Mouse (Mus musculus) thymus, postnatal 4 days (tissue): ENCODE measurements around the gene Ptprn.
A peak's percentile ranks its signal among the peaks of the same experiment; 100 is the strongest.

Experiments used
- DNase-seq: peaks from one replicate; pipeline ENCODE4 v3.0.0; 2021

The Ptprn gene

GRCm38 (mm10) chr1:75264091-75264880 is at the start of gene Ptprn:
TSS of gene Ptprn (minus strand) at chr1:75264502.
- DNase-seq, result peak; percentile 17

- no peak for DNase-seq
These were observed 47.4 kb upstream of the Ptprn start for GRCm38 (mm10) chr1:75311694-75312093.

- no peak for DNase-seq
These were observed 40.4 kb upstream of the Ptprn start for GRCm38 (mm10) chr1:75304662-75305061.

- no peak for DNase-seq
These were observed 30.0 kb upstream of the Ptprn start for GRCm38 (mm10) chr1:75294294-75294693.

- no peak for DNase-seq
These were observed 29.0 kb upstream of the Ptprn start for GRCm38 (mm10) chr1:75293331-75293701.

GRCm38 (mm10) chr1:75292476-75293330 is 28.4 kb upstream of the Ptprn start:
- no peak for DNase-seq

- DNase-seq, result no peak
These were observed 27.0 kb upstream of the Ptprn start for GRCm38 (mm10) chr1:75291321-75291720.

- DNase-seq, result peak; percentile 25
These were observed 26.3 kb upstream of the Ptprn start for GRCm38 (mm10) chr1:75290582-75290981.

- DNase-seq, result no peak
These were observed 25.7 kb upstream of the Ptprn start for GRCm38 (mm10) chr1:75289888-75290431.

- DNase-seq, result no peak
These were observed 25.1 kb upstream of the Ptprn start for GRCm38 (mm10) chr1:75289376-75289775.

GRCm38 (mm10) chr1:75284911-75285310 is 20.6 kb upstream of the Ptprn start:
- no peak for DNase-seq

GRCm38 (mm10) chr1:75283017-75283416 is 18.7 kb upstream of the Ptprn start:
- no peak for DNase-seq

- no peak for DNase-seq
These were observed 13.9 kb upstream of the Ptprn start, which contains the start of gene Resp18 for GRCm38 (mm10) chr1:75278228-75278627. TSS of gene Resp18 (minus strand) at chr1:75278415.

GRCm38 (mm10) chr1:75277195-75278188 is 13.2 kb upstream of the Ptprn start:
- peak; percentile 78 for DNase-seq

GRCm38 (mm10) chr1:75262969-75263951 is 1.0 kb downstream of the Ptprn start:
- DNase-seq, result peak; percentile 80

GRCm38 (mm10) chr1:75261278-75261677 is 3.0 kb downstream of the Ptprn start:
- no peak for DNase-seq

- DNase-seq, result peak; percentile 72
These were observed 8.7 kb downstream of the Ptprn start for GRCm38 (mm10) chr1:75255516-75256046.

- no peak for DNase-seq
These were observed 9.7 kb downstream of the Ptprn start for GRCm38 (mm10) chr1:75254625-75255013.

GRCm38 (mm10) chr1:75253849-75254624 is 10.3 kb downstream of the Ptprn start:
- peak; percentile 94 for DNase-seq

- DNase-seq, result peak; percentile 29
These were observed 11.3 kb downstream of the Ptprn start for GRCm38 (mm10) chr1:75253029-75253428.
